Mouse (Mus musculus): ENCODE data around the gene Crebrf. TPM values are rescaled to one million over a fixed set of nuclear protein-coding genes. Genes with fewer than 3 reads are reported as not detected.

The Crebrf gene
- total RNA-seq, 2 experiments from 2014 or later = 24.7 to 30.1 TPM

- no peak for ATAC-seq (ENCODE audit: poor library complexity, severe bottlenecking)
These were observed 11.8 kb upstream of the Crebrf start for GRCm38 (mm10) chr17:26703671-26704070.

- peak; percentile 30; the same call in 1 of the 2 replicates for ATAC-seq (ENCODE audit: poor library complexity, severe bottlenecking)
These were observed 9.7 kb upstream of the Crebrf start for GRCm38 (mm10) chr17:26705463-26706359.

- ATAC-seq (ENCODE audit: poor library complexity, severe bottlenecking) = no peak
These were observed 8.4 kb upstream of the Crebrf start for GRCm38 (mm10) chr17:26707066-26707465.

GRCm38 (mm10) chr17:26708499-26708898 is 7.0 kb upstream of the Crebrf start:
- ATAC-seq (ENCODE audit: poor library complexity, severe bottlenecking) = no peak

- no peak for ATAC-seq (ENCODE audit: poor library complexity, severe bottlenecking)
These were observed 6.4 kb upstream of the Crebrf start for GRCm38 (mm10) chr17:26708993-26709590.

- no peak for ATAC-seq (ENCODE audit: poor library complexity, severe bottlenecking)
These were observed 5.4 kb upstream of the Crebrf start for GRCm38 (mm10) chr17:26710049-26710448.

- peak; percentile 89 for ATAC-seq (ENCODE audit: poor library complexity, severe bottlenecking)
These were observed 667 bp downstream of the Crebrf start for GRCm38 (mm10) chr17:26715916-26716717.

- ATAC-seq (ENCODE audit: poor library complexity, severe bottlenecking) = no peak
These were observed 2.4 kb downstream of the Crebrf start for GRCm38 (mm10) chr17:26717868-26718267.

GRCm38 (mm10) chr17:26719405-26719804 is 4.0 kb downstream of the Crebrf start:
- ATAC-seq (ENCODE audit: poor library complexity, severe bottlenecking) = no peak

- ATAC-seq (ENCODE audit: poor library complexity, severe bottlenecking) = no peak
These were observed 6.4 kb downstream of the Crebrf start for GRCm38 (mm10) chr17:26721802-26722201.

- ATAC-seq (ENCODE audit: poor library complexity, severe bottlenecking) = no peak
These were observed 9.3 kb downstream of the Crebrf start for GRCm38 (mm10) chr17:26724790-26725189.

- ATAC-seq (ENCODE audit: poor library complexity, severe bottlenecking) = no peak
These were observed 11.2 kb downstream of the Crebrf start for GRCm38 (mm10) chr17:26726674-26727073.

- no peak for ATAC-seq (ENCODE audit: poor library complexity, severe bottlenecking)
These were observed 11.8 kb downstream of the Crebrf start for GRCm38 (mm10) chr17:26727110-26727755.

GRCm38 (mm10) chr17:26742581-26742980 is 27.1 kb downstream of the Crebrf start:
- ATAC-seq (ENCODE audit: poor library complexity, severe bottlenecking) = no peak

GRCm38 (mm10) chr17:26743294-26743693 is 27.8 kb downstream of the Crebrf start:
- ATAC-seq (ENCODE audit: poor library complexity, severe bottlenecking) = no peak

- ATAC-seq (ENCODE audit: poor library complexity, severe bottlenecking) = peak; percentile 47; the same call in 1 of the 2 replicates
These were observed 34.5 kb downstream of the Crebrf start for GRCm38 (mm10) chr17:26749975-26750374.

- ATAC-seq (ENCODE audit: poor library complexity, severe bottlenecking) = no peak
These were observed 36.8 kb downstream of the Crebrf start for GRCm38 (mm10) chr17:26752297-26752696.

- no peak for ATAC-seq (ENCODE audit: poor library complexity, severe bottlenecking)
These were observed 38.0 kb downstream of the Crebrf start for GRCm38 (mm10) chr17:26753476-26753875.

GRCm38 (mm10) chr17:26767100-26767753 is 51.8 kb downstream of the Crebrf start:
- no peak for ATAC-seq (ENCODE audit: poor library complexity, severe bottlenecking)

GRCm38 (mm10) chr17:26767754-26768124 is 52.3 kb downstream of the Crebrf start:
- no peak for ATAC-seq (ENCODE audit: poor library complexity, severe bottlenecking)

Data from megakaryocyte, adult 5-6 weeks (primary cell).